Mouse (Mus musculus): Measurements from ENCODE around the gene Rarres2. TPM values are rescaled to one million over a fixed set of nuclear protein-coding genes. Genes with fewer than 3 reads are reported as not detected.

Rarres2 gene
- total RNA-seq, 2 experiments from 2014 or later, result 12.3 to 12.8 TPM

GRCm38 (mm10) chr6:48578736-48579135, 6.1 kb upstream of the Rarres2 start:
- no peak for TF ChIP-seq CTCF (IDR thresholded peaks at IDR 0.05)
- intact Hi-C loops (cut with DNase I), result no loop called here
- DNase-seq (ENCODE audit: extremely low spot score in 1 of 2, low spot score in 2 of 2), result no peak
- H3K4me3 ChIP-seq, result no peak overlapping the region
- H3K27ac ChIP-seq, result no peak overlapping the region

GRCm38 (mm10) chr6:48573981-48574380, 1.4 kb upstream of the Rarres2 start:
- intact Hi-C loops (cut with DNase I), result no loop called here
- H3K27ac ChIP-seq, result no peak overlapping the region
- TF ChIP-seq CTCF (IDR thresholded peaks at IDR 0.05), result no peak

GRCm38 (mm10) chr6:48573280-48573679, 691 bp upstream of the Rarres2 start:
- no peak overlapping the region for H3K27ac ChIP-seq
- DNase-seq (ENCODE audit: extremely low spot score in 1 of 2, low spot score in 2 of 2), result no peak
- no peak for TF ChIP-seq CTCF (IDR thresholded peaks at IDR 0.05)
- H3K4me3 ChIP-seq, result no peak overlapping the region
- intact Hi-C loops (cut with DNase I), result no loop called here

More at GRCm38 (mm10) chr6:48573981-48574380, 1.4 kb upstream of the Rarres2 start:
- no peak for DNase-seq (ENCODE audit: extremely low spot score in 1 of 2, low spot score in 2 of 2)
- H3K4me3 ChIP-seq, result no peak overlapping the region

GRCm38 (mm10) chr6:48572014-48572413, 575 bp downstream of the Rarres2 start:
- Histone ChIP-seq H3K27ac (no peak overlapping the region), H3K4me3 (no peak overlapping the region)
- TF ChIP-seq CTCF (IDR thresholded peaks at IDR 0.05), result no peak
- DNase-seq (ENCODE audit: extremely low spot score in 1 of 2, low spot score in 2 of 2), result no peak
- intact Hi-C loops (cut with DNase I), result no loop called here

GRCm38 (mm10) chr6:48569065-48569807, 3.4 kb downstream of the Rarres2 start:
- no peak for TF ChIP-seq CTCF (IDR thresholded peaks at IDR 0.05)
- Histone ChIP-seq H3K27ac (no peak overlapping the region), H3K4me3 (no peak overlapping the region)
- intact Hi-C loops (cut with DNase I), result no loop called here
- no peak for DNase-seq (ENCODE audit: extremely low spot score in 1 of 2, low spot score in 2 of 2)

GRCm38 (mm10) chr6:48568036-48568984, 4.3 kb downstream of the Rarres2 start:
- no peak overlapping the region for H3K4me3 ChIP-seq
- TF ChIP-seq CTCF (IDR thresholded peaks at IDR 0.05), result no peak
- no peak for DNase-seq (ENCODE audit: extremely low spot score in 1 of 2, low spot score in 2 of 2)
- H3K27ac ChIP-seq, result no peak overlapping the region
- intact Hi-C loops (cut with DNase I), result no loop called here

- Histone ChIP-seq H3K4me3 (no peak overlapping the region), H3K27ac (no peak overlapping the region)
- intact Hi-C loops (cut with DNase I), result no loop called here
- TF ChIP-seq CTCF (IDR thresholded peaks at IDR 0.05), result no peak
- no peak for DNase-seq (ENCODE audit: extremely low spot score in 1 of 2, low spot score in 2 of 2)
These were observed 6.3 kb downstream of the Rarres2 start for GRCm38 (mm10) chr6:48566312-48566711.

- no peak for TF ChIP-seq CTCF (IDR thresholded peaks at IDR 0.05)
- intact Hi-C loops (cut with DNase I), result no loop called here
- no peak for DNase-seq (ENCODE audit: extremely low spot score in 1 of 2, low spot score in 2 of 2)
- Histone ChIP-seq H3K27ac (no peak overlapping the region), H3K4me3 (no peak overlapping the region)
These were observed 6.8 kb downstream of the Rarres2 start for GRCm38 (mm10) chr6:48565693-48566310.

- TF ChIP-seq CTCF (IDR thresholded peaks at IDR 0.05), result no peak
- no peak for DNase-seq (ENCODE audit: extremely low spot score in 1 of 2, low spot score in 2 of 2)
- intact Hi-C loops (cut with DNase I), result loop anchor here (2.0 kb wide), 2 partner anchors 39 to 71 kb away; partner anchors contain the start of gene AI854703
- Histone ChIP-seq H3K27ac (no peak overlapping the region), H3K4me3 (no peak overlapping the region)
These were observed 16.6 kb downstream of the Rarres2 start for GRCm38 (mm10) chr6:48555956-48556355.

GRCm38 (mm10) chr6:48555104-48555890, 17.3 kb downstream of the Rarres2 start:
- intact Hi-C loops (cut with DNase I), result loop anchor here (2.0 kb wide), 2 partner anchors 40 to 72 kb away; partner anchors contain the start of gene AI854703
- peak overlapping the region; percentile 74 for H3K4me3 ChIP-seq
- peak overlapping the region; percentile 100 for H3K27ac ChIP-seq
- peak; percentile 47 to 64 for DNase-seq (ENCODE audit: extremely low spot score in 1 of 2, low spot score in 2 of 2)
- no peak for TF ChIP-seq CTCF (IDR thresholded peaks at IDR 0.05)
